Mouse (Mus musculus) C2C12 (cell line): ENCODE results near the gene Hist1h3b.

Source experiments
- CTCF ChIP-seq: IDR thresholded peaks from one replicate; pipeline ENCODE4 v1.5.1; 2011; ENCODE audit not compliant: control insufficient read depth, insufficient read depth, insufficient read length
- FOSL1 ChIP-seq: IDR thresholded peaks from one replicate; pipeline ENCODE4 v1.8.0; 2011; ENCODE audit warnings: mild to moderate bottlenecking, low read length; ENCODE audit not compliant: poor library complexity, insufficient read depth, severe bottlenecking
- MAX ChIP-seq: IDR thresholded peaks from one replicate; pipeline ENCODE4 v1.6.1; 2011; ENCODE audit warnings: mild to moderate bottlenecking, control low read depth
- MYOD1 ChIP-seq: IDR thresholded peaks from one replicate; pipeline ENCODE4 v1.6.1; 2011; ENCODE audit warnings: low read depth; ENCODE audit not compliant: control insufficient read depth, insufficient read length
- MYOG ChIP-seq: IDR thresholded peaks from one replicate; pipeline ENCODE4 v1.6.1; 2011; ENCODE audit not compliant: control insufficient read depth, insufficient read length; ENCODE audit errors: extremely low read depth
- USF1 ChIP-seq: IDR thresholded peaks from one replicate; pipeline ENCODE4 v1.6.1; 2011; ENCODE audit warnings: low read depth, mild to moderate bottlenecking, control low read depth, moderate library complexity

- TF ChIP-seq CTCF, result no peak
- no peak for TF ChIP-seq MAX
- no peak for TF ChIP-seq MYOD1
- TF ChIP-seq USF1, result no peak
- TF ChIP-seq MYOG, result no peak
- TF ChIP-seq FOSL1, result no peak
These were observed 16.8 kb downstream of the Hist1h3b start for GRCm38 (mm10) chr13:23768834-23769397.
